Mouse (Mus musculus) urinary bladder, postnatal 14 days (tissue): Measurements from ENCODE around the gene Tenm4.
A peak's percentile ranks its signal among the peaks of the same experiment; 100 is the strongest.

ENCODE experiments used
- DNase-seq: peaks from one replicate; pipeline ENCODE4 v3.0.0; 2021; ENCODE audit warnings: low spot score

Gene Tenm4

DNA sequence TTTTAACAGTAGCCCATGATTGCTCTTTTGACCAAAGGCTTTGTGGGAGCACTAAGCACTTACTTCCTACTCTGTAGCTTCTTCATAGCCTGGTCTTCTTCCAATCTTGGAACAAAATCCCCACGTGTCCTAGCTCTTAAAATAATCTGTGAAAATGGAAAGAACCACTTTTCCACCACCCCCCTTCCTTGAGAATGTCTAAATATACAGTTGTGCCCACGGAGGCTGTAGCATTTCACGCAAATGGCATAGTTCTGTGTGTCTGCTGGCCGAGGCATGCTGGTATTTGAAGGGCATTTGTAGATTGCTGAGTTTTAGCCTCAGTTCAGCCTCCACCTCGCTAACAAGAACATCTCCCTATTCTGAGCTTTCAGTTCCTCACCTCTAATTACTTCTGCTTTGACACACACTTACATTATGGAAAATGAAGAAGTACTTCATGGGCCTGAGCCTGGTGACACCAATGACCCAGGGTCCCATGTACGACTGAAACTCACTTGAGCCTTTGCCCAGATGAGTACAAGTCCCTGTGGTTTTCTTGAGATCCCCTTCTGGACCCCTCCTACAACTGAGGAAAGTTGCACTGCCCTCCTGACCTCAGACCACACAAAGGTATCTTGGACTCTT lies 306.1 kb downstream of the Tenm4 start:
- no peak for DNase-seq

DNA sequence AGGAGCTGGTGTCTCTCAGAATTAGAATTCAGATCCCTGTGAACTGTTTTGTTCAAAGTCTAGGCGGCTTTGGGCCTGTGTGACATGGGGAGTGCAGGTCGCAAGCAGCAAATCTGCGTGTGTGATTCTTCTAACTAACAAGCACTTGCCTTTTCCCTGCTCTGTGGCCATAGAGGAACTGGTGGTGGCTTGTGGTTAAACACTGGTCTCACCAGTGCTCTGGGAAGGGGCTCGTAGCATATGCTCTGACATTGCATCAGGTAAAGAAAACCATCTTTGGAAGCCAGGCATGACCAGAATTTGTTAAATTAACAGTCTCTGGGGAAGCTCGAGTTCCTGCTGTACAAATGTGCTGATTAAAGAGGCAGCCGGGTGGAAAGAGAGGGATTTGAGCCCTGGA lies 308.1 kb downstream of the Tenm4 start:
- no peak for DNase-seq

DNA sequence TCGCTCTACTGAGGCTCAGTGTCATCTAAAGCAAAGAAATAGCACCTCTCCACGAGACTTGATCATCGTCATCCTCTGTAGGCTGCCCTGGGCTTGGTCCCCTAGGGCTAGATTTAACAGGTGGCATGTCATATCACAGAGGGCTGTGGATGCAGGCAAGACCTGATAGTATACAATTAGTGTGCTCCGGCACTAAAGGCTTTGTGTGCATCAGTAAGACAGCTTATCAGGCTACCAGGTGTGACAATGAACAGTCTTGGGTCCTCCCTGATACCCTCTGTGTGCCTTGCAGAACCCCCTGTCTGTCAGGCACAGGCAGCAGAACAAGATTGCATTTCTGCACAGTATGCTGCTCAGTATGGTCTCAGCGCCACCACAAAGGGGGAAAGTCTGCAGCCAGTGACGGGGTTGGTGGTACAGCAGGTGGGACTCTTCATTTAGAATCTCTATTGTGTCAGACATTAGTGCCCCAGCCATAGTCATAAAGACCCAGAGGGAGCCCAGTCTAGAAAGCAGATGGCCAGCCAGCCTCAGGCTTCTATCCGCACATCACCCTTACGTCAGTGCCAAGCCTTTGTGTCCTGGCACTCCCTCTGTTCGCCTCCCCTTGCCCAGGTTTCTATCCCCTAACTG lies 309.4 kb downstream of the Tenm4 start:
- DNase-seq: no peak

DNA sequence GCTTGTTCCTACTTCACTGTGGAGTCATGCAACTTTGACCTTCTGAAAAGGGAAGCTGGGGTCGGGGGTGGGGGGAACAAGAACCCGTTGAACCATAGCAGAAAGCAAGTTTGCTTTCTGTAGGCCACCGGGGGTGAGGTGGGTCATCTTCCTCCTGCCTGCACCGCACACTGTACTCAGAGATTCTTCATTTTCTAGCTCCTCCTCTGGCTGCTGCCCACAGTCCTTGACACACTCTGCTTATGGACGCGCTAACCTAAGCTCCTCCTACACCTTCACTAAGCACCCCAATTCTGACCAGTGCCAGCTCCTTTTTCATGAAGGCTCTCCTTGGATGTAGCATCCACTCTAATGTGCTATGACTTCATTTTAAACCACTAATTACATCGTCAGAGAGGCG lies 311.9 kb downstream of the Tenm4 start:
- DNase-seq: no peak

DNA sequence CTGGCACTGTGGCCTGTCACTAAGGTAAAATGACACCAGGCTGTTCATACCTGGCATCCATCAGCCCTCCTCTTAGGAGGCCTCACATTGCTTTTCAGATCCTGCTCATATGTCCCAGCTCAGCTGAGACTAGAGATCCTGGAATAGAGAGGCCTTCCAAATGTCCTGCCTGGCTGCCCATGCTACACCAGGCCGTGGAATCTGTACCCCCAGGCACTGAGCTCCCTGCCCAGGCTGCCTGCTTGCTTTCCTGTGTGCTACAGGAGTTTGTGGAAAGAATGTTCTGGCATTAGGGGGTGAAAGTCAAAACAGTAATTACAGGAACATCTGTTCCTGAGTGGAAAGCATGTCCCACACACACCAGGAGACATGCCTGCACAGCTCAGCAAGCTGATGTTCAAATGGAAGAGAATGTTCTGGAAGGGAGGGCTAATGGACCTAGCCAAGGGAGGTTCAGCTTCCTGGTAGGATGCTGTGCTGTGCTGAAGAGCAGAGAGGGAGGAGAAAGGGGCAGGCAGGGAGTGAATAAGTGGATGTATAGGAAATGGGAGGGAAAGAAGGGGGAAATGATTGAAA lies 313.0 kb downstream of the Tenm4 start:
- no peak for DNase-seq

DNA sequence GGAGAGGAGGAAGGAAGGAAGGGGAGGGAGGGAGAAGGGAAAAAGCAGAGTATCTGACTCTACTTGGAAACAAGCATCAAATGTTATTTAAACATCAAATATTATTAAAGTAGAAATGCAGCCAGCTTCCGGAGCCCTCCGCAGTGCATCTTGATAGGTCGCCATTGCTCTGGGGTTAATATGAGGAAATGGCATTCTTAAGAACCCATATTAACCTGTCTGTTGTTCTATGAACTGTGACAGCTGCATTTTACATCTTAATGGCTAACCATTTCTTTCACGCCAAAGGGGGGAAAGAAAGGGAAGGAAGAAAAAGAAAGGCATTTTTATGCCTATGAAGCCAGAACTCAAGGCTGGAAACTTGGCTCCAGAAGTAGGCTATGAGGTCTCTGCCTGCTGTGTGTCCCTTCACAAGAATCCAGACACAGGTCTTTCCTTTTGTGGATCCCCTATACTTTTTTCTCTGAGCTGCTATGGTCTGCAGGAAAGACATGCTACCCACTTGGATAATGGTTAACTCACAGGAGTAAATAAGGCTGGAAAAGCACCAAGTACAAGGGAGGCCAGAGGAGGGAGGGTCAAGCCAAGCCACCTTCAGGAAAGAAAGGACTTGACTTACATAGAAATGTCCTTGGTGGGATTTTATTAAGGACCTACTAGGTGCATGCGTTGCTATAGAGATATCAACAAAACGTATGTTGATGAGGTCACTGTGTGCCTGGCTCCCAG lies 318.5 kb downstream of the Tenm4 start:
- DNase-seq: no peak

DNA sequence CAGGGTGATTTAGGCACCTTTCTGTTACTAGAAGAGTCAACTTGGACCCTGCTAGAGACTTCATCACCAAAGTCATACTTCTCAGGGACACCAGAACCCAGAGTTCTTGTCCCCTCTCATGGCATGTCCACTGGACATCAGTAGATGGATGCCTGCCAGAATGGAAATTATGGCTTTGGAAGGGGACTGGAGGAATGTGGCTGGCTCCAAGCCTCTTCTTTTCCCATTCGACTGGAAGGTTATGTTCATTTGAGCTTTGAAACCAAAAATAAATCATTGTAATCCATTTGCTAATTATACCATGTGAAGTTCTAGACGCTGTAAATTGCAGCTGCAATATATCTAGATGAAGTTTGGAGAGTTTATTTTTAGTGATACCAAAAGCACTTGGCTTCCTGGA lies 320.9 kb downstream of the Tenm4 start:
- DNase-seq: no peak

DNA sequence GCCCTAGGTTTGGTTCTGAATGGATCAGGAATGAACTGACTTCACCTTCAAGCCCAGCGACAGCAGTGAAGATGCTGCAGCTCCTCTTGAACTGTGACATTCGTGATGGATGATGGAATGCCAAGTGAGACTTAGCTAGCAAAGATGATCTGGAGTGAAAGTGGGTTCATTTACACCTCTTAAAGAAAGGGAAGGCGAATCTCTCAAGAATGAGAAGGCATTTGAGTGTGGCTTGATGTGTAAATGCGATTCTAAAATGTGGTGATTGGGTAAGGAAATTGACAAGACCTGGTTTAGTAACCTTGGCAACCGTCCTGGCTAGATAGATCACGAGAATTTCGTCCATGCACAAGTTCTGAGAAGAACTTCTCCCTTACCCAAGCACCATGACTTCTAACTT lies 321.6 kb downstream of the Tenm4 start:
- no peak for DNase-seq

DNA sequence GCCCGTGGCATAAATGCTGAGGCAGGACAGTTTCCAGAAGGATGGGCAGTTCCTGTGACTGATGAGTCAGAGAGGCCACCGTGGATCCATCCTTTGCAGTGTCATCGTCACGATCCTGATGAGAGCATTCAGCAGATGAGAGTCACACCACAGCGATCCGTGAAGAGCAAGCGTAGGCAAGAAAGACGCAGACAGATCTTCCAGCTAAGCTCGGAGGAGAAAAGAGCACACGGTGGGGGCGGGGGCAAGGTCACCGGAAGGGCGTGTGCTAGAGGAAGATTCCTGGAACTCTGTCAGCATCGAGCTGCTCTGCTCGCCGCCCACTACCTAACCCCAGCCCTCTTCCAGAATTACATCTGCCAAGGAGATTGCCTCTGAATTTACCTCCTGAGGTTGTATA lies 323.0 kb downstream of the Tenm4 start:
- no peak for DNase-seq

DNA sequence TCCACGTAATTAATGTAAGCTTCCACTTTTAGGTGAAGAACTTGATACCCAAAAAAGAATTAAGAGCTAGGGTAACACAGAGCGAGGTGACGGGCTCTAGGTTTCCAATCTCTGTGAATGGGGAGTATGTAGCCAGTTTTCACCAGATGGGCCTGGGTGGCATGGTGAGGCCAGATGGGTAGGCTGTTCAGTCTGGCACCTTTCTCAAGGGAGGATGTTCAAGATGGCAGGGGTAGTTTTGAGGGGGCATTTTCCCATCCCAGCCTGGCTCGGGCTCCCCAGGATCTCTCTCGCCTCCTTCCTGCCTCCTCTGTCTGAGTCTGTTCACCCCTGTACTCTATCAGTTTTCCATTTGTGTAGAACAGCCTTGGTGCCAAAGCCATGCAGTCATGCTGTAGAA lies 329.1 kb downstream of the Tenm4 start:
- no peak for DNase-seq

DNA sequence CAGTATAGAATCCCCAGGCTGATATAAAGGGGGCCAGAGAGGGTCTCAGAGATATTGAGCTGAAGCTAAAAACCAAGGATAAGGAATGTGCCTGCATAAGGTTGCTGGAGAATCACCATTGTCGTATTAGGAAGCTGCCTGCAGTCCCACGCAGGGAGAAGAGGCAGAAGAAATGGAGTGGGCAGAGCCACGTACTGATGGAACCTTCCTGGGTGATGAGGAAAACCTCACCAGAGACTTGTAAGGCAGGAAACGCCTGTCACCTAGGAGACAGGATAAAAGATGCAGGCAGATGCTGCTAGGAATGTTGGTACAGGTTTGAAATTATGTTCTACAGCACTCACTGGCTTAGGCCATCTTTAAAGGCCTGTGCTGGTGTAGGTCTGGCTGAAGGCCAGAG lies 329.8 kb downstream of the Tenm4 start:
- no peak for DNase-seq

DNA sequence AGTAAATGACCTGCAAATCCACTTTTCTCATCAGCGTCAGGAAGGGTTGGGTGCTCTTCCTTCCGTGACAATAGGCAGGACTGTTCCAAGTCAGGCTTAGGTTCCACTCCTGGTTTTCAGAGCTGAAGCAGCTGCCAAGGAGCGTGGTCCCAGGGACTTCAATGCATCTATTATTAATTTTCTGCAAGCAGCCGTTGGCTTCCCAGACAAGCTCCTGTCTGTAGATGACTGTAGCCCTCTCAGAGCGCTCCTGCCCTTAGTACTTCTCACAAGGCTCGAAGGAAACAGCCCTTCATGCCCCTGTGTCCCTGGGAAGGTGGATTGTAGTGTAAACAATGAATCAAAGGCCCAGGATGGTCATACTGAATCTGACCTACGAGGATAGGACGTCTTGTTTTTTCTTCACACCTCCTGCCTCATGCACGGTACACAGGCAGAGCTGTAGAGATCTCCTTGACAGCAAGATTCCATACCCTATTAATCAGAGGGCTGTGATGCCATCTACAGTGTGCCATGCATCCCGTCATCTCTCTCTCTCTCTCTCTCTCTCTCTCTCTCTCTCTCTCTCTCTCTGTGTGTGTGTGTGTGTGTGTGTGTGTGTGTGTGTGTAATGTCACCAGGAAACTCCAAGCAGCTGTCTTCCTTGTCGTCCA lies 331.4 kb downstream of the Tenm4 start:
- DNase-seq: no peak

DNA sequence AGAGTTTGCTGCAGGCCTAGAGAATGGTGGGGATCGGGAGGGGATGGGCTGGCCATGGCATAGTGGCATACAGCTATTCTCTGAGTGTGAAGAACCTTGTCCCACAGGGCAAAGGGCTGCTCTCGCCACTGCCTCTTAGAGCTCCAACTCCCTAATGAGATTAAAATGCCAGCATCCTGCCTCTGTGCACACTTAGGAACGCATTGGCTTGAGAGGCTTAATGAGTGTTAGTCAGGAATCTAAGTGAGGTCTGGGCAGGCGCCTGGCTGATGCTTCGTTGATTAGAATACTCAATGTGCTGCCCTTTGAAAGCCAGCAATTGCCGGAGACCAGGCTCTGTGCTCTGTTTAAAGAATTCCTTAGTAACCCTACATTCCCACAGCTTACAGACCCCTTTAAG lies 334.5 kb downstream of the Tenm4 start:
- DNase-seq: no peak

DNA sequence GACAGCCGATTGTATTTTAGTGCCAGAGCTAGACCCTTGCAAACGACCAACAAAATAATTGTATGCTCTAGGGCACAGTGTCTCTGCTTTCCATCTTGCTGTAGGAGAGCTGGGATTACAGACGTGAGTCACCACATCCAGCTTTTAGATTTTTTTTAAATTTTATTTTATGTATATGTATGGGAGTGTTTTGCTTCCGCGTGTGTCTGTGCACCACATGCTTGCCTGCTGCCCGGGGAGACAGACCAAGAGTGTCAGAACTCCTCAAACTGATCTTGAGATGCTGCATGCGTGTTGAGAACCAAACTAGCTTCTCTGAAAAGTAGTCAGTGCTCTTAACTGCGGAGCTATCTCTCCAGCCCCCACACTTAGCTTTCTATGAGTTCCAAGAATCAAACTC lies 336.0 kb downstream of the Tenm4 start:
- no peak for DNase-seq

DNA sequence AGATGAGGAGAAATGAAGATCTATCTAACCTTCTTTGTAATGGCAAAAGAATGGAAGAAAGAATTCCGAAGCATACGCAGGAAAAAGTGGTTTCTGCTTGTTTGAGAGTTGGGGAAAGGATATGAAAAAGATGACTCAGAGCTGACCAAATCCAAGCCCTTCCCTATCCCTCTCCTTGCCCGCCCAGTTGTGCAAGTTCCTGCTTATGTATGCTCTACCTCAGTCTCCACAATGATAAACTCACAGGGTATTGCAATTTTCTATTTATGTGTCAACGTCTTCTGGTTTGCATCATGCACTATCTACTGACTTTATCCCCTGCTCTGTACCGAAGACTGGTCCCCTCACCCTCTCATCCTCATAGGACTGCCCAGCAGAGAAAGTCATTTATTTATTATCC lies 339.4 kb downstream of the Tenm4 start:
- no peak for DNase-seq

DNA sequence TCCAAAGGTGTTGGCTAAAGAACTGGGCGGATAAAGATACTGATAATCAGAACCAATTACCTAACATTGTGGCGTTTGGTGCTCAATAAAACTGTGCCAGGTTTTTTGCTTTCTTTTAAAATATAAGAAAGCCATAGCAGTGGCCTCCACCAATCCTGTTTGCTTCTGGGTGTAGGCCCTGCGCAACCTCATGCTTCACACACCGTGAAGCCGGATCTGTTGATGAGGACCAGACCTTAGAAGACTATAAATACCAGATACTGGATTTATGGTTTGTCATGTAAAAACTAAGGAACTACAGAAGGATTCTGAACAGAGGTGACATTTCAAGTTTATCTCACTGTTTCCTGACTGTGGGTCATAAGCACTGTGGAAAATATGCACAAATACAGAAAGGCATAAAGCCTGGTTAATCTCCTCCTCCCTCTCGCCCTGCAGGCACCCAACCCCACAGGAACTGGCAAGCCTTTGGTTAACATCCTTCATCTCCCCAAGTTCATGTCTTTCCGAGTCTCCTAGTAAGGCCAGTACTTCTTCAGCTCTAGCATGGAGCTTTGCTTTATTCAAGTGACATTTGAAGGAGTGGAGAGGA lies 340.1 kb downstream of the Tenm4 start:
- DNase-seq: no peak

DNA sequence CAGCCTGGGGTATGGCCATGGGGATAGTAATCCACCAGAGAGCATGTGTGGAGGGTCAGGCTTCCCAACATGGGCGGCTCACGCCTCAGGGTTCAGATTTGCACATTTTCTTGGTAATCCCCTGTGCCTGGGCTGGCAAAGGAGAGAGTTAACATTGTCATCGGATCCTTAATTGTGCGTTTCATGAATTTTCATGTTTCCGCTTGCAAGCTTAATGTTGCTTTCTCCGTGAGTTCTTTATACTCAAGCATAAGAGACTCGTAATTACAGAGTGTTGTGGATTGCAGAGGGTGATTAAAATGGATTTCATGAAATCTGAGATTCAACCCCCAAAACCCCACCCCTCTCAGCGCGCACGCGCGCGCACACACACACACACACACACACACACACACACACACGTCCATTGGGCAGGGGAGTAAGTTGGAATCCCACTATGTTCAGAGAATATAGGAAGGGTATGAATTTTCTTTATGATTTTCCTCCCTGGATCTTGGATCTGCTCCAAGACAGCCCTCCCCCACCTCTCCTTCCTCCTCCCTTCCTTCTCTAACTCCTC lies 341.0 kb downstream of the Tenm4 start:
- no peak for DNase-seq

DNA sequence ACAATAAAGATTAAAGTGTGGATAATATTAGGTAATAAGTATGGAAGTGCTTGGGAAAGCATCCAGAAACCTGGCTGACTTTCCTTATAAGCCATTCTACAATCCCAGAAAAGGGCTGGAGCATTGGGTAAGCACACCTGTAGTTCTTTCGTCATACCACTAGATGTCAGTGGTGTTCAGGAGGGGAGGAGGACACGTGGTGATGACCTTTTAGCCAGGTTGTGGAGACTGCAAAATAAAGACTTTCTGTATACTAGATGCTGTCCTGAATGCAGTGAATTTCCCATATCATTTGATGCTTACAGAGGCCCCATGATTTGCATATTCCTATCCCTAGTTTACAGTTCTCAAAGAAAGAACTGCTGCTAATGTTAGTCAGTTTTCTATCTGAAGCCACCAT lies 348.2 kb downstream of the Tenm4 start:
- peak; percentile 22 for DNase-seq

DNA sequence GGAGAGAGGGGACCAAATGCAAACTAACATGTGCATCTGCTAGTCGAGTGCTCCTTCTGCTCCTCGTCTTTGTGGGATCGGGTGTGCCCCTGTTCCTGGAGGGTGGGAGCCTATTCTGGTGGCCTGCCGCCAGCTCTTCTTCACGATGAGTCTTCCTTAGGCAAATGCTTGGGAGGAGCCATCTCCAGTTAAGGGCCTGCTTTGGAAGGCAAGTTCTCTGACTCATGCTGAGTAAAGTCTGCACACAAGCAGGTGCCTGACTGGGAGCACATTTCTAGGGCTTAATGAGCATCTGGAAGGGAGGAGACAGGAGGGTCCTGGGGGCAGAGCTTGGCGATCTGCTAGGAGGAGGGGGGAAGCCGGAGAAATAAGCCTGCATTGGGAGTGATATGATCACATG lies 350.9 kb downstream of the Tenm4 start:
- DNase-seq: peak; percentile 38

DNA sequence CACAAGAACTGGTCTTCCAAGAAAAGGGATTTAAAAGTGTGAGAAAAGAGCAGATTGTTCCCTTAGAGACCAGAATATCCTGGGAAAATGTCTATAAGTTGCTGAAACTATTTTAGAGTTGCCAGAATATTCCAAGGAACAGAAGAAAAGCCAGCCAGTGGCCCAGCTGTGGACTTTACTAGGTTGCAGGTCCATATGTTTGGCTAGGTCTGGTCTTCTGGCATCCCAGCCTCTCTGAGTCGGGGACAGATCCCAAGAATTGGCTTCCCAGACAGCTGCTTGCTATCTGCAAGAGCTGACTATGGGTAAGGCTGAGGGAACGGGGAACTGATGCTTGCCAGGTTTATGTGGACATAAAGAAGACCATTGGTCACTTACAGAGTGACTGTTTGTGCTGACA lies 352.6 kb downstream of the Tenm4 start:
- no peak for DNase-seq

DNA sequence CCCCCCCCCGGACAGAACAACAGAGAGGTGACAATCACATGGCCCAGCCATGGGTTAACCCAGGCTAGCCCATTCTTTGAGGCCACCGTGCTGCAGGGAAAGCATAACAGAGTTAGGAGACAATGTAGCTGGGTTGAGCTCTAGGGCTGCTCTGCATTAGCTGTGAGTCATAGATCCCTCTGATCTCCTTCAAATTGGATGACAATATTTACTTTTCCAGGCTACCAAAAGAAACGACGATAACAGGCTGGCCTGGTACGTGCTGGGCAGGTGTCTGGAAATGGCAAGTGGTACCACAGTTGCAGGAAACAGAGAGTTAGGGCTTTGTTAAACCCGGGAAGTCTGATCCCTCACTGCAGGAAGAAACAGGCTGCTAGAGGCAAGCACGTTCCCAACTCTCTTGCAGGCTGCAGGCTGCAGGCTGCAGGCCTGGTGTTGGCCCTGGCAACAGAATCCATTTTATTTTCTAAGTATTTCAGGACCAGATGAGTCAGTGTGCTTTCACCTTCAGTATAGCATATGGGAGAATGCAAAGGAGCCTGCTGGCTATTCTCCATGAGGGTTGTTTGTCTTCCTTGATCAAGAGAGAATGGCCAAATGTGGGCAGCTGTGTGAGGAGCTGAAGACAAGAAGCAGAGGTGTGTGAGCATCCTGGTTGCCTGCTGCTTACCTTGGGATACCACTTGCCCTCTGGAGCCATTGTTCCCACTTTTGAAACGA lies 353.6 kb downstream of the Tenm4 start:
- no peak for DNase-seq
